Comparison of ENCODE assay signal across 21 mouse cellular contexts in the genomic region with DNA sequence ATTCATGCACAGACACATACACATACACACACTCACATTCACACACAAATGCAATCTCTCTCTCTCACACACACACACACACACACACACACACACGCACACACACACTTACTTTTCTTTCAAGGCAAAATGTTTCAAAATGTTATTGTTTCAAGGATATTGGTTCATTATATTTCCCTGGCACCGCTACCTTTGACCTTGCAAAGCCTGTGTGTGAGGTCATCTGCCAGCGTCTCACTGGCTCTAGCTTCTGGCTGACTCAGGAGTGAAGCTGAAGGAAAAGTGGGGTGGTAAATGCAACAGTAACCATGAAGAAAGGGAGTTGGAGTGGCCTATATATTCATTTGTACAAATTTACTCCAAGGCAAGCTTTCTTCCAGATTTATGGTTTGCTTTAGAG.
"Had no signal": no experiment of that assay in that cellular context is flagged by ENCODE, and none has a peak within 500 bp of the region (broad histone marks: within the 10 kb centered on the region; RNA-seq: fewer than 3 reads in every experiment).

No protein-coding gene starts in this region.

- H3K4me3 ChIP-seq: limb, embryonic 10.5 days; limb, embryonic 13.5 days; liver, embryonic 12.5 days; liver, embryonic 15.5 days; lung, embryonic 15.5 days; midbrain, embryonic 10.5 days; midbrain, embryonic 13.5 days; myocyte; neural tube, embryonic 13.5 days; stomach, embryonic 15.5 days had no signal

- DNase-seq: kidney, postnatal 25 days; liver; lung, adult 18-20 months; lung, postnatal 10 days; lung, postnatal 36 days; retina, postnatal 1 day; right cerebral cortex, postnatal 25 days; spleen, adult 18-20 months; thymus, adult 2 months; thymus, postnatal 25 days had no signal

- H3K27ac ChIP-seq: kidney, postnatal 0 days; limb, embryonic 10.5 days; limb, embryonic 13.5 days; liver, embryonic 12.5 days; liver, embryonic 15.5 days; lung, embryonic 15.5 days; midbrain, embryonic 10.5 days; midbrain, embryonic 13.5 days; neural tube, embryonic 13.5 days; stomach, embryonic 15.5 days had no signal
